Mouse (Mus musculus): ENCODE measurements at regions not wholly inside any gene's neighbourhood (a gene's known extent, or its start where the extent isn't known, plus 50 kb on each side); places are given as distances from the start of the nearest gene placed in this dataset.

DNA sequence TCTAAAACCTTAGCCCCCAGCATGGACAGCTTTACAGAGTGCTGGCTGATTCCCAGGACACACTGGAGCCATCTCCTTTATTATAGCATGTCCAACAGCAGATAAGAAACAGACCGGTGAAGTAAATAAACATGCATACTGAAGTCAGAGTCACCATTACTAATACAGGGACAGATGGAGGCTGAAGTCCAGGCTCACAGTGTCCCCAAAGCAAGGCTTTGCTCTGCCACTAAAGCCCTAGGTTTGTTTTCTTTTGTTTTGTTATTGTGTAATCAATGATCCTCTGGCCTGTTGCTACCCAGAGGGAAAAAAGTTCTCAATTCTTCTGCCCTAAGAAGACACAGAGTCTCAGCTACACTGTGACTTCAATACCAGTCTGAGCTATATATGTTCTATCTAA is 56.2 kb upstream of the Nt5e start:
- no peak for TF ChIP-seq POLR2A (IDR thresholded peaks at IDR 0.05; ENCODE audit: low read depth, low read length)
- no peak for TF ChIP-seq CTCF (IDR thresholded peaks at IDR 0.05; ENCODE audit: extremely low read depth, insufficient read length, insufficient replicate concordance, low read depth, low read length)

All from small intestine, adult 2 months (tissue).